Mouse (Mus musculus): Measurements from ENCODE around the gene Sergef. TPM values are rescaled to one million over a fixed set of nuclear protein-coding genes. Genes with fewer than 3 reads are reported as not detected.

Gene Sergef
- polyA plus RNA-seq, 1 experiment from 2014 or later: 34.5 TPM

DNA sequence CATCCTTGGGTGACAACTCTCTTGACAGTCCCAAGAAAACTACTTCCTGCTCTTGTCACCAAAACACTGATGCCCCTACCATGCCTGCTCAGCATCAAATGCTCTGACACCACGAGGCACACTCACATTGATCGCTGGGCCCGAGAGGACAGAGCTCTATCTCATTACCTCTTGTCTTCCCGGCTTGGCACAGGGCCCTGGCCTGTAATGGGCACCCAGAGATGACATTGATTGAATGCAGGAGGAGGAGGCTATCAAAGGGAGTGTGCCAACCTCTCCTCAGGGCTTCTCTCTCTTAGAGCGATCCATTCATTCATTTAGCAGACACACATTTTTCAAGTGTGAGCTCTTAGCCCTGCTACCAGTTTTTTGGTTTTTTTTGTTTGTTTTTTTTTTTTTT lies 164.1 kb downstream of the Sergef start:
- no peak overlapping the region for H3K27ac ChIP-seq
- no peak overlapping the region for H3K4me2 ChIP-seq
- H3K36me3 ChIP-seq: no peaks in the 10 kb centered on the region
- WGBS: 51% methylated on average over 5 of the region's 5 CpGs
- peaks cover 32% of the 10 kb centered on the region for H3K4me1 ChIP-seq (replicated peaks)
- H3K9me3 ChIP-seq: no peaks in the 10 kb centered on the region
- no peak overlapping the region for H3K4me3 ChIP-seq
- peak; percentile 57; the same call in 1 of the 2 replicates for ATAC-seq (ENCODE audit: low FRiP score)
- H3K27me3 ChIP-seq: no peaks in the 10 kb centered on the region
- no peak overlapping the region for H3K9ac ChIP-seq

DNA sequence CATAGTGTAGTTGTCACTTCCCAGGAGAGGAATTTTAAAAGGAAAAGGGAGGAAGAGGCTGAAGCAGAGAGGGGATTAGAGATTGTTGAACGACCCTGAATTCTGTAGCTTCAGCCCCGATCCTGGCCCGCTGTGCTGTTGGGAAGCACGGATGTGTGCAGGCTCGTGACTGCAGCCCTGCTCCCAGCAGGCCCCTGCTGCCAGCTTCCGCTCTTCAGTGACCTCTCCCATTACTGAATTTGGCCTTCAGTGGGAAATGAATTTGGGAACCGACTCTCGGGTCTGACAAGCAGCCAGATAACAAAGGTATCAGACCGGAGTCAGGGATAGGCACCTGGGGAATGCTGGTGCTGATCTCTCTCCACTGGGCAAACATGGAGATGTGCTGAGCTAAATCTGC lies 166.5 kb downstream of the Sergef start:
- Histone ChIP-seq H3K4me2 (no peak overlapping the region), H3K27ac (peak overlapping the region; percentile 32; the same call in 1 of the 2 replicates), H3K4me1 (replicated peaks) (peaks cover 27% of the 10 kb centered on the region), H3K4me3 (no peak overlapping the region), H3K9ac (peak overlapping the region; percentile 56), H3K9me3 (no peaks in the 10 kb centered on the region), H3K36me3 (no peaks in the 10 kb centered on the region), H3K27me3 (no peaks in the 10 kb centered on the region)
- ATAC-seq (ENCODE audit: low FRiP score): no peak
- WGBS: 26% methylated on average over 9 of the region's 9 CpGs

DNA sequence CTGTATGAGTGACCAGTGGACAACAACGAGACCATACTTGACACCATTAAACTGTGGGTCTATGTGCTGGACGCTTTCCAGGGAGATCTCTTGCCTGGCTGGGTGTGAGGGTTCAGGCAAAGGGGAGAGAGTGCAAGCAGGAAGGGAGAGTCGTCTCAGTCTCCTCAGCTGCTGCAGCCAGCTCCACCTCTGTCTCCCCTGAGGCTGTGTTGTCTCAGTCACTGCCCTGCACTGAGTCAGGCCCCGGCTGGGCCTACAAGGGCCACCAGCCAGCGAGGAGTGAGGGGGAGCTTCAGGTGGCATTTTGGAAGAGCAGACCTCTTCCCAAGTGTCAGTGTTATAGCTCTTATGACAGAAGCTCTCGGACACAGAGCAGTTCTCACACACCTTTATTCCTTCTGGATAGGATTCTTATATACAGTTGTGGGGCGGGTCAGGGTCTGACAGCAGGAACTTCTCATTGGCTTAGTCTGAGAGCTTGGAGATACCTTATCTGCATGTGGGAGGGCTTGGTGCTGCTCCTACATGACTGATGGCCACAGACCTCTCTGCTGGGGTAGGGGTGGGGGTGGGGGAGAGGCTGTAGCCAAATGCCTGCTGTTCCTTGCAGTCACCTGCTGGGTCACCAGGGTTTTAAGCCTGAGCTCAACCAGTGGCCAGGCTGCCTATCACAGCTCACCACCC lies 168.4 kb downstream of the Sergef start:
- WGBS: 72% methylated on average over 7 of the region's 7 CpGs
- Histone ChIP-seq H3K4me1 (replicated peaks) (peaks cover 32% of the 10 kb centered on the region), H3K27me3 (no peaks in the 10 kb centered on the region), H3K9ac (no peak overlapping the region), H3K27ac (no peak overlapping the region), H3K9me3 (no peaks in the 10 kb centered on the region), H3K4me3 (no peak overlapping the region), H3K36me3 (no peaks in the 10 kb centered on the region), H3K4me2 (no peak overlapping the region)
- no peak for ATAC-seq (ENCODE audit: low FRiP score)

- Histone ChIP-seq H3K36me3 (no peaks in the 10 kb centered on the region), H3K4me2 (no peak overlapping the region), H3K27ac (no peak overlapping the region), H3K4me1 (replicated peaks) (peaks cover 25% of the 10 kb centered on the region), H3K9ac (no peak overlapping the region), H3K9me3 (no peaks in the 10 kb centered on the region), H3K27me3 (no peaks in the 10 kb centered on the region), H3K4me3 (no peak overlapping the region)
- no peak for ATAC-seq (ENCODE audit: low FRiP score)
- 91% methylated on average over 3 of the region's 3 CpGs for WGBS
These were observed 170.1 kb downstream of the Sergef start for GRCm38 (mm10) chr7:46469542-46469941.

DNA sequence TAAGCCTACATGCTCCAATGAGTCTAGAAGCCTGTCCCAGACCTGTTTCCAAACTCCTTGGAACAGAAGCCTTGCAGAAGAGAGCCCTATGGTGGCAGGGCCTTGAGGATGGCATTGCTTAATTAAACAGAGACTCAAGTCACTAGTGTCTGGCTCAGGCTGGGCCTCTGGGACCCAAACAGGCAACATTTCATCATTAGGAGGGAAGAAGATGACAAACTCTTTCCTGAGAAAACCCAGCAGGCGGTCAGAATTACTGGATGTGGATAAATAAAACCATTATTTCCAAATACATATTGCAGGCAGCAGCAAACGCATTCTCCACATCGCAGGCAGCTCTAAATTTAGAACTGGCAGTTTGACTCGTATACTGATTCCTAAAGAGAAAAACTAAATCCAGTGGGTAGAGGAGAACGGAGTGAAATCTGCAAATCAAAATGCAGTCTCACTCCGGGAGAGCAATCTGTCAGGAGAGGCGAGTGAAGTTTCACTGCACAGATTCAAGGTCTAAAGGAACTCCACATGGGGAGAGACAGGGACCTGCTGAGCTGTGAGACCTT lies 173.1 kb downstream of the Sergef start:
- Histone ChIP-seq H3K9ac (no peak overlapping the region), H3K9me3 (no peaks in the 10 kb centered on the region), H3K27me3 (no peaks in the 10 kb centered on the region), H3K4me1 (replicated peaks) (0 out of 2 replicates have a peak, but pooled peaks cover 6% of the 10 kb centered on the region), H3K36me3 (no peaks in the 10 kb centered on the region), H3K27ac (no peak overlapping the region; the same call in 1 of the 2 replicates), H3K4me2 (no peak overlapping the region), H3K4me3 (no peak overlapping the region)
- no peak for ATAC-seq (ENCODE audit: low FRiP score)
- 70% methylated on average over 7 of the region's 7 CpGs for WGBS

DNA sequence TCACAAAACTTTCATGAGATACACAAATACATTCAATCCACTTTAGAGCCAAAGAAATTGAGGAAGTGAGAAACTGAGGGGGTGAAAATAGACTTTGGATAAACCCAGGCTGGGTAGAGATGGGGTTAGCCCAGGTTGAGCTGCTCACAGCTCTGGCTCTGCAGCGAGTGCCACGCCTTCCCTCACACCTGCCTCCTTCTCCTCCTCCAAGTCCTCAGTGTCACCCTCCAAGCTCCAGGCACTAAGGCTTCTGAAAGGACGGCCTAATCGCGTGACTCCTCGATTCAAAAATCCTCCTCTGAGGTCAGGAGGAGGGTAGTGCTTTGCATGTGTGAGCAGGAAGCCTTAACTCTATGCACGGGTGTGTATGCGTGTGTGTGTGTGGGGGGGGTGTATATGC lies 176.5 kb downstream of the Sergef start:
- Histone ChIP-seq H3K4me1 (replicated peaks) (peaks cover 16% of the 10 kb centered on the region), H3K4me2 (no peak overlapping the region), H3K27ac (no peak overlapping the region), H3K9ac (no peak overlapping the region), H3K4me3 (no peak overlapping the region), H3K9me3 (no peaks in the 10 kb centered on the region), H3K36me3 (no peaks in the 10 kb centered on the region), H3K27me3 (no peaks in the 10 kb centered on the region)
- WGBS: 83% methylated on average over 8 of the region's 8 CpGs
- ATAC-seq (ENCODE audit: low FRiP score): no peak

- Histone ChIP-seq H3K27me3 (no peaks in the 10 kb centered on the region), H3K4me1 (replicated peaks) (peaks cover 22% of the 10 kb centered on the region), H3K27ac (no peak overlapping the region), H3K9ac (no peak overlapping the region), H3K36me3 (no peaks in the 10 kb centered on the region), H3K4me2 (no peak overlapping the region), H3K4me3 (no peak overlapping the region), H3K9me3 (no peaks in the 10 kb centered on the region)
- WGBS: 70% methylated on average over 8 of the region's 8 CpGs
- ATAC-seq (ENCODE audit: low FRiP score): no peak
These were observed 177.3 kb downstream of the Sergef start for GRCm38 (mm10) chr7:46462287-46462686.

DNA sequence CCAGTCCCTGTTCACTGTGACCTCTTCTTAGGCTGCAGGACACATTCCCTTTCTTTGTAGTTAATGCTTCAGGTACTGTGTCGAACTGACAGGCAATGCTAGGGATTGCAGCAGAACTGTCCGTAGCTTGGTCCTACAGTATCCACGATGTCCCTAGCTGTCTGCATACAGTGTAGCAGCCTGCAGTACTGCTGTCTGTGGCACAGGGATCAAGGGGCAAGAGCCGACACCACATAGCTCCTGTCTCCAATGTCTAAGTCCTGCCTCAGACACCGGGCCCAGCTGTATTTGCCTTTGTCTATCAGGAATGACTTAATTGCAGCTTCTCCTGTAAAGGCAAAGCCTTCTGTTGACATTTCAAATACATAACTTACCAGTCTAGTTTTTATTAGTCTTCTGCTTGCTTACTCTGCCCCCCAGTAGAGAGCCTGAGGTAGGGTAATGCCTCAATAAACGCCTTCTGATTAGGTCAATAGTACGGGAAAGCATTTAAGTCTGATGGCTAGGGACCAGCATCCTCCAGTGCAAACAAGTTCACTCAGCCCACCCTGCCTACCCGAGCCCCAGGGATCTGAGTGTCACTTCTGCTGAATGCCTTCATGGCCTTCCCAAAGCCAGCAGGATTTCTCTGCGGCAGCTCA lies 179.9 kb downstream of the Sergef start:
- Histone ChIP-seq H3K36me3 (no peaks in the 10 kb centered on the region), H3K4me2 (no peak overlapping the region), H3K4me1 (replicated peaks) (peaks cover 17% of the 10 kb centered on the region), H3K27me3 (no peaks in the 10 kb centered on the region), H3K4me3 (no peak overlapping the region), H3K27ac (peak overlapping the region; percentile 56), H3K9ac (no peak overlapping the region), H3K9me3 (no peaks in the 10 kb centered on the region)
- 75% methylated on average over 9 of the region's 9 CpGs for WGBS
- peak; percentile 34; the same call in 1 of the 2 replicates for ATAC-seq (ENCODE audit: low FRiP score)

DNA sequence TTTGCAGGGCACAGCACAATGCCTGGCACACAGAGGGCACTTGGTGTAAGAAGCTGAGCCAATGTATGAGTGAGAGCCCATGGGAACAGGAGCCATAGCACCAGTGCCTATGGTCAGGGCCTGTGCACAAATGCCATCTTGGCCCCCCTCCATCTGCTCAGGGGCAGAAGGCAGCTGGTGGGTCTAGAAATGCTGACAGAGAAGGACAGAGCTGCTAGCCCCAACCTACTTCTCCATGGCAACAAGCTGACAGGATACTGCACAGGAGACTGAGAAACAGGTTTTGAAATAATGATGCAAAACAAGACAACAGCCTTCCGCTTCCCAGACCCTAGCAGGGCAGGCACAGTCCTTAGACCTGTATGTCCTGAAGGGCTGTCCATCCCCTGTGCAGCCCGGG lies 180.4 kb downstream of the Sergef start:
- no peaks in the 10 kb centered on the region for H3K36me3 ChIP-seq
- WGBS: 63% methylated on average over 2 of the region's 2 CpGs
- H3K9me3 ChIP-seq: no peaks in the 10 kb centered on the region
- H3K27me3 ChIP-seq: no peaks in the 10 kb centered on the region
- H3K4me1 ChIP-seq (replicated peaks): peaks cover 22% of the 10 kb centered on the region
- no peak overlapping the region for H3K9ac ChIP-seq
- ATAC-seq (ENCODE audit: low FRiP score): peak; percentile 47
- no peak overlapping the region for H3K4me2 ChIP-seq
- no peak overlapping the region for H3K4me3 ChIP-seq
- peak overlapping the region; percentile 56 for H3K27ac ChIP-seq

DNA sequence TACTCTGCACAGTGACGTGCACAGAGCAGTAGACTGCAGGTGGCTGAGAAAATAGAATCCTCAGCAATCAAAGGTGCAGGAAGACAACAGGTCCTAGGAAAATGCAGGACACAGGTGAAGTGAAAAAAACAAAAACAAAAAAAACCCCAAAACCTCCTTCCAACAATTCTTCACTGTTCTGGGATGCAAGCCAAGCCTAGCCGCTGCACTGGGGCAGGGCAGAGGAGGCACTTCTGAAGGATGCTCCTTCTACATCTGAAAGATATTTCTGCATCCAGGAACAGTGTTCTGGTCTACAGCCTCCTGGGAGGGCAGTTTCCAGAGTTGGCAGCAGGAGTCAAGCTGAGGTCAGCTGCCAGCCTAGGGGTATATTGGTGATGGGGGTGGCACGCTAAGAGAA lies 181.7 kb downstream of the Sergef start:
- no peak overlapping the region for H3K9ac ChIP-seq
- H3K27me3 ChIP-seq: no peaks in the 10 kb centered on the region
- peaks cover 31% of the 10 kb centered on the region for H3K4me1 ChIP-seq (replicated peaks)
- no peak overlapping the region for H3K4me2 ChIP-seq
- H3K27ac ChIP-seq: no peak overlapping the region
- ATAC-seq (ENCODE audit: low FRiP score): no peak
- no peaks in the 10 kb centered on the region for H3K36me3 ChIP-seq
- no peaks in the 10 kb centered on the region for H3K9me3 ChIP-seq
- 75% methylated on average over 3 of the region's 3 CpGs for WGBS
- no peak overlapping the region for H3K4me3 ChIP-seq

- no peaks in the 10 kb centered on the region for H3K36me3 ChIP-seq
- peaks cover 34% of the 10 kb centered on the region for H3K4me1 ChIP-seq (replicated peaks)
- no peak overlapping the region for H3K4me3 ChIP-seq
- H3K27ac ChIP-seq: peak overlapping the region; percentile 86
- ATAC-seq (ENCODE audit: low FRiP score): peak; percentile 89
- H3K27me3 ChIP-seq: no peaks in the 10 kb centered on the region
- no peaks in the 10 kb centered on the region for H3K9me3 ChIP-seq
- H3K9ac ChIP-seq: no peak overlapping the region
- 17% methylated on average over 10 of the region's 10 CpGs for WGBS
- no peak overlapping the region for H3K4me2 ChIP-seq
These were observed 185.5 kb downstream of the Sergef start for GRCm38 (mm10) chr7:46453930-46454679.

GRCm38 (mm10) chr7:46448922-46449645 lies 190.5 kb downstream of the Sergef start:
- H3K9ac ChIP-seq: no peak overlapping the region
- peak; percentile 26; the same call in 1 of the 2 replicates for ATAC-seq (ENCODE audit: low FRiP score)
- H3K4me2 ChIP-seq: no peak overlapping the region
- peak overlapping the region; percentile 74 for H3K27ac ChIP-seq
- no peaks in the 10 kb centered on the region for H3K36me3 ChIP-seq
- peaks cover 34% of the 10 kb centered on the region for H3K4me1 ChIP-seq (replicated peaks)
- 42% methylated on average over 6 of the region's 6 CpGs for WGBS
- no peaks in the 10 kb centered on the region for H3K9me3 ChIP-seq
- no peak overlapping the region for H3K4me3 ChIP-seq
- H3K27me3 ChIP-seq: no peaks in the 10 kb centered on the region

Measured in hindbrain, embryonic 13.5 days (tissue).